Mouse (Mus musculus) limb, embryonic 14.5 days (tissue): Measurements from ENCODE around the gene Zfp366. TPM values are rescaled to one million over a fixed set of nuclear protein-coding genes. Genes with fewer than 3 reads are reported as not detected.
A peak's percentile ranks its signal among the peaks of the same experiment; 100 is the strongest.

Experiments used
- ATAC-seq: fragments of 200-750 bp; cut with Nextera tagmentation; 2 replicates; pipeline ENCODE4 v1.8.0; 2017; ENCODE audit warnings: low read depth, moderate number of reproducible peaks, moderate TSS enrichment; ENCODE audit not compliant: low FRiP score
- DNase-seq: peaks from one replicate; pipeline ENCODE4 v3.0.0-alpha.2; 2015; ENCODE audit warnings: low spot score
- H3K27ac ChIP-seq: fragments of 300-500 bp; sonication (generic); replicated peaks from 2 replicates; pipeline ENCODE4 v1.5.1; 2014; ENCODE audit warnings: low read depth, mild to moderate bottlenecking, low read length, moderate library complexity, mixed read lengths
- H3K27me3 ChIP-seq: fragments of 300-500 bp; sonication (generic); 2 replicates; pipeline ENCODE4 v1.6.1; 2014; ENCODE audit warnings: low read length, mixed read lengths; ENCODE audit not compliant: control insufficient read depth, insufficient read depth
- H3K36me3 ChIP-seq: fragments of 300-500 bp; sonication (generic); 2 replicates; pipeline ENCODE4 v1.6.1; 2014; ENCODE audit warnings: mild to moderate bottlenecking, low read length, moderate library complexity, mixed read lengths; ENCODE audit not compliant: control insufficient read depth, insufficient read depth
- H3K4me1 ChIP-seq: fragments of 300-500 bp; sonication (generic); 2 replicates; pipeline ENCODE4 v1.6.1; 2014; ENCODE audit warnings: antibody characterized with exemption, low read length, mixed read lengths; ENCODE audit not compliant: control insufficient read depth, insufficient read depth
- H3K4me2 ChIP-seq: fragments of 300-500 bp; sonication (generic); replicated peaks from 2 replicates; pipeline ENCODE4 v1.6.1; 2014; ENCODE audit warnings: low read depth, mild to moderate bottlenecking, low read length, moderate library complexity; ENCODE audit not compliant: severe bottlenecking
- H3K4me3 ChIP-seq: fragments of 300-500 bp; sonication (generic); replicated peaks from 2 replicates; pipeline ENCODE4 v1.5.1; 2014; ENCODE audit warnings: low read length
- H3K9ac ChIP-seq: fragments of 300-500 bp; sonication (generic); 2 replicates; pipeline ENCODE4 v1.6.1; 2014; ENCODE audit warnings: mild to moderate bottlenecking, low read depth, low read length, moderate library complexity; ENCODE audit not compliant: severe bottlenecking
- H3K9me3 ChIP-seq: fragments of 300-500 bp; sonication (generic); 2 replicates; pipeline ENCODE4 v1.6.1; 2016; ENCODE audit warnings: low read length; ENCODE audit not compliant: control insufficient read depth
- POLR2A ChIP-seq: fragments of 200-500 bp; IDR thresholded peaks from 2 replicates; pipeline ENCODE4 v1.8.0; 2012; ENCODE audit warnings: inconsistent platforms, mild to moderate bottlenecking, moderate library complexity, borderline replicate concordance; ENCODE audit not compliant: insufficient read depth, insufficient read length; ENCODE audit errors: extremely low read depth
- WGBS: fragments of 180-500 bp; shearing (Covaris S2); extraction: QIAGEN DNeasy Blood & Tissue Kit; methylation state at CpG from one replicate; pipeline ENCODE4 v1.1.7; 2014; 5-methylcytosine and 5-hydroxymethylcytosine counted together
- polyA plus RNA-seq, 2 experiments: library from polyadenylated mRNA; depleted of rRNA in 1 of 2; stranded (reverse) in 1 of 2; unstranded in 1 of 2; fragments of >200 nt; fragmentation: Nextera tagmentation in 1 of 2; extraction: Ambion mirVana in 1 of 2; gene quantifications; 2 replicates each; pipeline versions ENCODE4 v1.2.1 to v1.2.3; 2012 to 2014

Gene Zfp366
- polyA plus RNA-seq, 2 experiments = 0.73 to 2.5 TPM

DNA sequence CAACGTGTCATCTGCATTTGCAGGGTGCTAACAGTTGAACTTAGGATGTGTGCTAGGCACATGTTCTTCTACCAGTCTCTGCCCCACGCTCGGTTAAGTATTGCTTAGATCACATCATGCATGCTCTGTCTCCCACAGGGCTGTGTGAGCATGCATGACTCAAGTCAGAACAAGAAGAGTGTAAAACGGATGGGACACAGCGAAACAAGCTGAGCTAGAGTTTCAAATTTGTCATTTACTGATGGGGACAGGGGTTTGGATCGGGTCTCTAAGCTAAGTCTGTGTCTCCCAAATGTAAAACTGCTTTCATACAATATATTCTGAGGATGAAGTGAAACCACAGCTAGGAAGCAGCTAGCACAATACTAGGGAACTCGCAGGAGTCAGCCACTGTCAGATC is 2.2 kb downstream of the Zfp366 start:
- no peak for ATAC-seq

GRCm38 (mm10) chr13:99187456-99187855 is 2.8 kb downstream of the Zfp366 start:
- Histone ChIP-seq H3K4me2 (no peak overlapping the region), H3K9me3 (no peaks in the 10 kb centered on the region), H3K4me1 (peaks cover 7% of the 10 kb centered on the region; the same call in 1 of the 2 replicates), H3K4me3 (no peak overlapping the region), H3K36me3 (no peaks in the 10 kb centered on the region), H3K9ac (no peak overlapping the region), H3K27me3 (no peaks in the 10 kb centered on the region), H3K27ac (no peak overlapping the region)
- no peak for ATAC-seq
- TF ChIP-seq POLR2A = no peak
- DNase-seq = no peak
- 86% methylated on average over 11 of the region's 11 CpGs for WGBS

More for the DNA sequence above, 2.2 kb downstream of the Zfp366 start:
- no peaks in the 10 kb centered on the region for H3K27me3 ChIP-seq
- no peak for TF ChIP-seq POLR2A
- no peaks in the 10 kb centered on the region for H3K36me3 ChIP-seq
- 88% methylated on average over 7 of the region's 7 CpGs for WGBS
- no peak overlapping the region for H3K9ac ChIP-seq
- no peaks in the 10 kb centered on the region for H3K9me3 ChIP-seq
- no peak for DNase-seq
- H3K4me2 ChIP-seq = no peak overlapping the region
- H3K4me1 ChIP-seq = peaks cover 4% of the 10 kb centered on the region; the same call in 1 of the 2 replicates
- no peak overlapping the region for H3K4me3 ChIP-seq
- no peak overlapping the region for H3K27ac ChIP-seq

DNA sequence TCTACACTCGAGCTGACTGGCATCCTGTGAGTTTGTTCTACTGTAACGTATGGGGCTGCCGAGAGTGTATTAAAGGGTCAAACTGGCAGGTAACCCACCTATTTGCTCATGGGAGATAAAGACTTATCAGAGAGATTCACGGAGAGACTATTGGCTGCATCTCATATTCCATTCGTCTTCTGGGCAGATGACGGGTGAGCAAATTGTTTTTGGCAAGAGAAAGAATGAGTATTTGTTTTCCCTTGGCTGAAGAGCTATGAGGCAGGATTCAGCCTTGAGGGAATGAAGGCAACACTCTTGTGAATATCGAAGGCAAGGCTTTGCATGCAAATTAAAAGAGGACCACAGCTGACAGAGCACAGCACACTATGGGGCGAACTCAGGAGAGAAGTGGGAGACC is 4.0 kb downstream of the Zfp366 start:
- no peak for TF ChIP-seq POLR2A
- no peak overlapping the region for H3K4me3 ChIP-seq
- no peak for DNase-seq

GRCm38 (mm10) chr13:99189671-99190070 is 5.0 kb downstream of the Zfp366 start:
- DNase-seq = no peak
- TF ChIP-seq POLR2A = no peak
- no peaks in the 10 kb centered on the region for H3K9me3 ChIP-seq
- peaks cover 7% of the 10 kb centered on the region; the same call in 1 of the 2 replicates for H3K4me1 ChIP-seq
- ATAC-seq = no peak
- no peaks in the 10 kb centered on the region for H3K36me3 ChIP-seq
- no peaks in the 10 kb centered on the region for H3K27me3 ChIP-seq
- H3K4me2 ChIP-seq = no peak overlapping the region
- H3K4me3 ChIP-seq = no peak overlapping the region
- WGBS = 77% methylated on average over 3 of the region's 3 CpGs
- H3K9ac ChIP-seq = no peak overlapping the region
- H3K27ac ChIP-seq = no peak overlapping the region

More for the DNA sequence above, 4.0 kb downstream of the Zfp366 start:
- no peak overlapping the region for H3K9ac ChIP-seq
- H3K4me1 ChIP-seq = peaks cover 7% of the 10 kb centered on the region; the same call in 1 of the 2 replicates
- no peak overlapping the region for H3K27ac ChIP-seq
- H3K27me3 ChIP-seq = no peaks in the 10 kb centered on the region
- no peaks in the 10 kb centered on the region for H3K36me3 ChIP-seq
- H3K9me3 ChIP-seq = no peaks in the 10 kb centered on the region
- H3K4me2 ChIP-seq = no peak overlapping the region
- 80% methylated on average over 8 of the region's 8 CpGs for WGBS
- ATAC-seq = no peak

GRCm38 (mm10) chr13:99190466-99190865 is 5.8 kb downstream of the Zfp366 start:
- no peak for TF ChIP-seq POLR2A
- no peak overlapping the region for H3K4me2 ChIP-seq
- H3K27me3 ChIP-seq = no peaks in the 10 kb centered on the region
- no peaks in the 10 kb centered on the region for H3K36me3 ChIP-seq
- no peak overlapping the region for H3K9ac ChIP-seq
- 66% methylated on average over 11 of the region's 11 CpGs for WGBS
- H3K4me1 ChIP-seq = peaks cover 7% of the 10 kb centered on the region; the same call in 1 of the 2 replicates
- H3K27ac ChIP-seq = peak overlapping the region; percentile 68
- H3K4me3 ChIP-seq = no peak overlapping the region
- H3K9me3 ChIP-seq = no peaks in the 10 kb centered on the region
- DNase-seq (no peak), ATAC-seq (0 out of 2 replicates have a peak, but pooled peaks have one; percentile 15)

DNA sequence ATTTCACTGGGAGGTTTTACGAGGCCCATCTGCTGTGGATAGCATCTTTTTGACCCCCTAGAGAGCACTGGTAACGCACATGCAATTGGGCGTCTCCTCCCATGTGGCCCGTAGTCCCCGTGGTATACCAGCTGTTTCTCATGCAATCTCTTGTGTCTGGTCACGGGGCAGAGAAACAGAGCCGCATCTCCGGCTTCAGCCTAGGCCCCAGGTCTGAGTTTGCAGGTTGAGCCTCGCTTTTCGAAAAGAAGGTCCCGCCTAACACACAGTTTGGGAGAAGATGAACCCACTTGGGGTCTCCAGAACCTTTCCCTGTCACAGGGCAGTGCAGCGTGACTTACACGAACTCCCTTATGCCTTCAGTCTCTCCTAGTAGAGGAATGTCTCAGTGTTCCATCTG is 6.4 kb downstream of the Zfp366 start:
- Histone ChIP-seq H3K27ac (peak overlapping the region; percentile 68), H3K9ac (no peak overlapping the region), H3K4me3 (no peak overlapping the region), H3K27me3 (no peaks in the 10 kb centered on the region), H3K9me3 (no peaks in the 10 kb centered on the region), H3K4me1 (peaks cover 7% of the 10 kb centered on the region; the same call in 1 of the 2 replicates), H3K36me3 (no peaks in the 10 kb centered on the region), H3K4me2 (no peak overlapping the region)
- ATAC-seq = 0 out of 2 replicates have a peak, but pooled peaks have one; percentile 50
- DNase-seq = no peak
- TF ChIP-seq POLR2A = no peak
- 75% methylated on average over 13 of the region's 13 CpGs for WGBS
